Mouse (Mus musculus) heart, adult 2 months (tissue): Measurements from ENCODE around the gene Pkd1l1. TPM values are rescaled to one million over a fixed set of nuclear protein-coding genes. Genes with fewer than 3 reads are reported as not detected.
A peak's percentile ranks its signal among the peaks of the same experiment; 100 is the strongest.

Experiments used
- DNase-seq, 2 experiments: peaks; one replicate each; pipeline ENCODE4 v3.0.0; 2021
- H3K27ac ChIP-seq: fragments of 200-600 bp; 2 replicates; pipeline ENCODE4 v1.8.1; 2022
- H3K27me3 ChIP-seq: fragments of 200-500 bp; 2 replicates; pipeline ENCODE4 v1.6.1; 2012; ENCODE audit warnings: mild to moderate bottlenecking, low read length, inconsistent platforms, mixed read lengths; ENCODE audit not compliant: control insufficient read depth, insufficient read depth
- H3K36me3 ChIP-seq: fragments of 200-500 bp; 2 replicates; pipeline ENCODE4 v1.6.1; 2012; ENCODE audit warnings: low read length, inconsistent platforms; ENCODE audit not compliant: control insufficient read depth, insufficient read depth
- H3K4me1 ChIP-seq: fragments of 200-500 bp; 2 replicates; pipeline ENCODE4 v1.6.1; 2011; ENCODE audit warnings: low read length; ENCODE audit not compliant: control insufficient read depth, insufficient read depth
- H3K4me3 ChIP-seq: fragments of 200-600 bp; 2 replicates; pipeline ENCODE4 v1.8.1; 2022
- H3K79me2 ChIP-seq: fragments of 200-500 bp; replicated peaks from 2 replicates; pipeline ENCODE4 v1.6.1; 2012; ENCODE audit warnings: mild to moderate bottlenecking, inconsistent platforms, low read length, moderate library complexity, mixed read lengths; ENCODE audit not compliant: control insufficient read depth, insufficient read depth
- H3K9ac ChIP-seq: fragments of 200-500 bp; 2 replicates; pipeline ENCODE4 v1.6.1; 2012; ENCODE audit warnings: low read depth, mild to moderate bottlenecking, control low read depth, inconsistent platforms, low read length, mixed read lengths
- CTCF ChIP-seq: fragments of 200-600 bp; IDR thresholded peaks from 2 replicates; pipeline ENCODE4 v1.8.1; 2022; ENCODE audit warnings: antibody characterized with exemption, mild to moderate bottlenecking, moderate library complexity
- EP300 ChIP-seq: fragments of 200-500 bp; IDR thresholded peaks from 2 replicates; pipeline ENCODE4 v1.6.1; 2011; ENCODE audit warnings: low read depth, low read length, control low read depth; ENCODE audit not compliant: insufficient read depth
- POLR2A ChIP-seq: fragments of 200-500 bp; IDR thresholded peaks from 2 replicates; pipeline ENCODE4 v1.6.1; 2011; ENCODE audit warnings: mild to moderate bottlenecking, low read depth, low read length, control low read depth; ENCODE audit not compliant: insufficient read depth
- WGBS: fragments of 180-500 bp; shearing (Covaris S2); methylation state at CpG from one replicate; pipeline ENCODE4 v1.1.7; 2018; 5-methylcytosine and 5-hydroxymethylcytosine counted together
- intact Hi-C: fragments of 180-260 bp; cut with DNase I; formaldehyde crosslinking; loops from one replicate; pipeline ENCODE4 v1.15.1; 2025
- polyA plus RNA-seq: library from polyadenylated mRNA; depleted of rRNA; stranded (reverse); fragments of >200 nt; gene quantifications from 2 replicates; pipeline ENCODE4 v1.2.3, GENCODE M21; 2012
- total RNA-seq, 2 experiments: library from RNA; stranded (reverse); gene quantifications; 2 replicates each; pipeline ENCODE4 v1.2.3; 2021

Gene Pkd1l1
- total and polyA plus RNA-seq, 3 experiments: 0.25 to 0.27 TPM; not detected in 1

- 88% methylated on average over 4 of the region's 4 CpGs for WGBS
- intact Hi-C loops: no loop called here
- Histone ChIP-seq H3K9ac (no peak overlapping the region), H3K79me2 (no peaks in the 10 kb centered on the region), H3K36me3 (no peaks in the 10 kb centered on the region), H3K27me3 (no peaks in the 10 kb centered on the region; the same call in 1 of the 2 replicates), H3K4me3 (no peak overlapping the region), H3K4me1 (no peaks in the 10 kb centered on the region), H3K27ac (no peak overlapping the region)
- DNase-seq: no peak
- TF ChIP-seq CTCF: no peak
- no peak for TF ChIP-seq POLR2A
- no peak for TF ChIP-seq EP300
These were observed 110.6 kb downstream of the Pkd1l1 start for GRCm38 (mm10) chr11:8862426-8862825.

GRCm38 (mm10) chr11:8861978-8862377, 111.1 kb downstream of the Pkd1l1 start:
- intact Hi-C loops: loop anchor here (2.0 kb wide), 1 partner anchor 437 kb away; no protein-coding TSS in a partner anchor
- H3K4me3 ChIP-seq: no peak overlapping the region
- H3K9ac ChIP-seq: no peak overlapping the region
- H3K79me2 ChIP-seq: no peaks in the 10 kb centered on the region
- TF ChIP-seq EP300 (no peak), CTCF (no peak), POLR2A (no peak)
- H3K27me3 ChIP-seq: no peaks in the 10 kb centered on the region; the same call in 1 of the 2 replicates
- no peak for DNase-seq
- no peak overlapping the region for H3K27ac ChIP-seq
- WGBS: 92% methylated on average over 4 of the region's 4 CpGs
- H3K4me1 ChIP-seq: no peaks in the 10 kb centered on the region
- H3K36me3 ChIP-seq: no peaks in the 10 kb centered on the region

DNA sequence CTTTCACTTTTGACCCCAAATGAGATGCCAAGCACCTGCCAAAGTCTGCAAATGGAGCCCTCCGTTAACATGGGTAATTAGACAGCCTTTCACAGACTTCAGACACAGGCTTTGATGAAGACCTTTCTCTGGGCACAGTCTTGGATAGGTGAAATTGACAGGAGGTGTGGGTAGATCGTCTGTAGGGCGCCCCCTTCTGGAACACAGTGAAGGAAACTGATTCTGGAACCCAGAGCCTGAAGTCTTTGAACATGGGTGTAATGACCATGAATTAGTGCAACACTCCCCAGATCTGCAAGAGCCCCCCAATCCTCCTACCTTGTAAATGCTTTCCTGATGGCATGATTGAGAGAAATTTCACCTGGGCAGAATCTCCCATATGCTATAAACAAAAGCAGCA, 112.2 kb downstream of the Pkd1l1 start:
- 36% methylated on average over 3 of the region's 3 CpGs for WGBS

GRCm38 (mm10) chr11:8859868-8860267, 113.2 kb downstream of the Pkd1l1 start:
- no peaks in the 10 kb centered on the region for H3K79me2 ChIP-seq
- intact Hi-C loops: loop anchor here (1.0 to 2.0 kb wide), 2 partner anchors 325 to 435 kb away; no protein-coding TSS in a partner anchor
- no peaks in the 10 kb centered on the region; the same call in 1 of the 2 replicates for H3K27me3 ChIP-seq
- no peak overlapping the region for H3K4me3 ChIP-seq
- WGBS: 16% methylated on average over 5 of the region's 5 CpGs
- no peak overlapping the region for H3K27ac ChIP-seq
- H3K36me3 ChIP-seq: no peaks in the 10 kb centered on the region
- H3K9ac ChIP-seq: no peak overlapping the region
- peak; percentile 80 for TF ChIP-seq CTCF
- no peak for TF ChIP-seq POLR2A
- TF ChIP-seq EP300: no peak
- peak; percentile 54 to 73 for DNase-seq
- H3K4me1 ChIP-seq: no peaks in the 10 kb centered on the region

More for the DNA sequence above, 112.2 kb downstream of the Pkd1l1 start:
- intact Hi-C loops: loop anchor here (1.0 to 2.0 kb wide), 2 partner anchors 326 to 436 kb away; no protein-coding TSS in a partner anchor
- Histone ChIP-seq H3K36me3 (no peaks in the 10 kb centered on the region), H3K9ac (no peak overlapping the region), H3K27ac (no peak overlapping the region), H3K4me3 (no peak overlapping the region), H3K79me2 (no peaks in the 10 kb centered on the region), H3K27me3 (no peaks in the 10 kb centered on the region; the same call in 1 of the 2 replicates), H3K4me1 (no peaks in the 10 kb centered on the region)
- no peak for DNase-seq
- TF ChIP-seq EP300 (no peak), CTCF (peak; percentile 50)

DNA sequence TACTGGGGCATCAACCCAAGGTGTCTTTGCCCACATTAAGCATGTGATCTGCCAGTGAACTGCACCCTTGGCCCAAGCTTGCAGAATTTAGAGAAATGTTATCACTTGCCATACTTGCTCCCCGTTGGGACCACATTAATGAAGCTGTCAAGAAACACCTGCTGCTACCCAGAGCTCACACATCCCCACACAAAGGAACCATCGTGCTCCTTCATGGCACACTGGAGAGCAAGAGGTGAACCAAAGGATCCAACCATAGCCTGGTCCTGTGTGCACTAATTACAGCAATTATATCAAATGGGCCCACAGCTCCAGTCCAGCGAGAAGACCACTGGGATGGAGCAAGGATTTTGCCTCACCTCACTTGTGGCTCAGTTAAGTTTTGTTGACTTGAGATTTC, 114.0 kb downstream of the Pkd1l1 start:
- TF ChIP-seq EP300: no peak
- no peak for TF ChIP-seq POLR2A
- TF ChIP-seq CTCF: no peak
- no peaks in the 10 kb centered on the region; the same call in 1 of the 2 replicates for H3K27me3 ChIP-seq
- intact Hi-C loops: no loop called here
- no peaks in the 10 kb centered on the region for H3K36me3 ChIP-seq
- DNase-seq: no peak
- no peak overlapping the region for H3K4me3 ChIP-seq
- H3K4me1 ChIP-seq: no peaks in the 10 kb centered on the region
- H3K27ac ChIP-seq: no peak overlapping the region
- 82% methylated on average over 3 of the region's 3 CpGs for whole genome bisulfite sequencing
- no peak overlapping the region for H3K9ac ChIP-seq
- no peaks in the 10 kb centered on the region for H3K79me2 ChIP-seq

DNA sequence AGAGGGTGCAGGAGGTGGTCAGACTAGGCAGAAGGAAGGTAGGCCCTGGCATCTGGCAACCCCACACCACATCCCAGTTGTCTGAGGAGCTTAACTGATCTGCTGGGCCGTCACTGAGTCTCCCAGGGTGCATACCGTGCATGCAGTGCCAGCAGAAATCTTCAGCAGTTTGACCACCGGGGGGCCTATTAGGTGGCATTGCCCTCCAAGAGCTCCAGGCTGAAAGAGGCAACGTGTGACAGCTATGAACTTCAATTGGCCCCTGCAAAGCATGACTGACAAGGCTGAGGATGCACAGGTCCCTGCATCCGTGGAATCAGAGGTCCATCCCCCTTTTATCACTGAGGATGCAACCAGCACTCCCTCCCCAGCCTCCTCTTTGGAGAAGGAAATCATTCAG, 116.9 kb downstream of the Pkd1l1 start:
- no peak for TF ChIP-seq POLR2A
- peak; percentile 20; the same call in 1 of the 2 replicates for TF ChIP-seq CTCF
- DNase-seq: no peak
- 63% methylated on average over 5 of the region's 5 CpGs for WGBS
- no peak overlapping the region for H3K27ac ChIP-seq
- intact Hi-C loops: no loop called here
- no peaks in the 10 kb centered on the region for H3K4me1 ChIP-seq
- no peak overlapping the region for H3K4me3 ChIP-seq
- no peaks in the 10 kb centered on the region for H3K79me2 ChIP-seq
- no peaks in the 10 kb centered on the region for H3K27me3 ChIP-seq
- H3K9ac ChIP-seq: no peak overlapping the region
- no peaks in the 10 kb centered on the region for H3K36me3 ChIP-seq
